18 mouse cellular contexts compared by ENCODE assay signal in genomic region chr1:143675734-143676361, GRCm38 (mm10). TPM values are rescaled to one million over a fixed set of nuclear protein-coding genes. Genes with fewer than 3 reads are reported as not detected.
DNase-seq lines count a peak whose midpoint lies in the region; ATAC-seq and TF ChIP-seq lines count a peak whose summit lies in the region.
"Had no signal": no experiment of that assay in that cellular context is flagged by ENCODE, and none has a peak within 500 bp of the region (broad histone marks: within the 10 kb centered on the region; RNA-seq: fewer than 3 reads in every experiment).

No protein-coding gene starts in this region.

- 87% methylated on average over 4 of the region's 4 CpGs for WGBS in forebrain, embryonic 15.5 days
- WGBS in forebrain, embryonic 12.5 days: 92% methylated on average over 4 of the region's 4 CpGs
- 84% methylated on average over 4 of the region's 4 CpGs for WGBS in embryonic facial prominence, embryonic 14.5 days

- TF ChIP-seq CTCF in left cerebral cortex, adult 2 months (IDR thresholded peaks at IDR 0.05): peak; percentile 60
- TF ChIP-seq CTCF in MEL (IDR thresholded peaks at IDR 0.05 in 2 of 3, conservative IDR thresholded peaks at IDR 0.05 in 1 of 3; ENCODE audit: control insufficient read depth in 1 of 3, insufficient read depth in 1 of 3, low read depth in 2 of 3, low read length in 3 of 3, poor library complexity in 1 of 3, severe bottlenecking in 1 of 3): peak in 1 of 3 experiments; percentile 37; a peak in 2 of 6 replicates

- intact Hi-C loops in left cerebral cortex, adult 2 months (cut with DNase I): loop anchor here (10.0 kb wide), 1 partner anchor 1721 kb away; no protein-coding TSS in a partner anchor
- intact Hi-C loops in left cerebral cortex, postnatal 14 days (cut with DNase I): no loop called here

- H3K9me3 ChIP-seq in forebrain, embryonic 15.5 days: no peaks in the 10 kb centered on the region
- H3K9me3 ChIP-seq in forebrain, embryonic 12.5 days: no peaks in the 10 kb centered on the region
- no peaks in the 10 kb centered on the region for H3K9me3 ChIP-seq in MEL (replicated peaks; ENCODE audit: insufficient read depth, low read length)
- H3K9me3 ChIP-seq in embryonic facial prominence, embryonic 14.5 days (ENCODE audit: control insufficient read depth, low read length): no peaks in the 10 kb centered on the region
- H3K9me3 ChIP-seq: hindbrain, embryonic 12.5 days; limb, embryonic 12.5 days; liver, embryonic 15.5 days; midbrain, embryonic 12.5 days; stomach, embryonic 15.5 days had no signal

- H3K9ac ChIP-seq in forebrain, embryonic 15.5 days (replicated peaks): no peak overlapping the region
- H3K9ac ChIP-seq in forebrain, embryonic 12.5 days: no peak overlapping the region
- no peak overlapping the region for H3K9ac ChIP-seq in MEL (ENCODE audit: control insufficient read depth, low read depth, low read length, poor library complexity, severe bottlenecking)
- no peak overlapping the region for H3K9ac ChIP-seq in embryonic facial prominence, embryonic 14.5 days (ENCODE audit: low read depth, low read length)
- H3K9ac ChIP-seq: hindbrain, embryonic 12.5 days; limb, embryonic 12.5 days; liver, embryonic 15.5 days; midbrain, embryonic 12.5 days; stomach, embryonic 15.5 days had no signal

- H3K4me3 ChIP-seq in forebrain, embryonic 15.5 days: no peak overlapping the region
- H3K4me3 ChIP-seq in forebrain, embryonic 12.5 days (replicated peaks): no peak overlapping the region
- H3K4me3 ChIP-seq in left cerebral cortex, adult 2 months: no peak overlapping the region
- H3K4me3 ChIP-seq in MEL (ENCODE audit: control insufficient read depth in 1 of 2, insufficient read depth in 1 of 2, low read depth in 2 of 2, low read length in 2 of 2): no peak overlapping the region
- H3K4me3 ChIP-seq in embryonic facial prominence, embryonic 14.5 days (ENCODE audit: low read depth, low read length): no peak overlapping the region
- H3K4me3 ChIP-seq: hindbrain, embryonic 12.5 days; limb, embryonic 12.5 days; liver, embryonic 15.5 days; midbrain, embryonic 12.5 days; stomach, embryonic 15.5 days had no signal

- ATAC-seq in forebrain, embryonic 15.5 days (replicated peaks): peak; percentile 60; the same call in 1 of the 2 replicates
- no peak for ATAC-seq in forebrain, embryonic 12.5 days (ENCODE audit: low FRiP score)
- no peak for ATAC-seq in embryonic facial prominence, embryonic 14.5 days (ENCODE audit: low read depth)
- ATAC-seq: activated CD4-positive, CD25-positive, alpha-beta regulatory T cell, adult 4 months; intestine, postnatal 0 days had no signal

- H3K27me3 ChIP-seq in forebrain, embryonic 15.5 days: no peaks in the 10 kb centered on the region
- H3K27me3 ChIP-seq in forebrain, embryonic 12.5 days: no peaks in the 10 kb centered on the region
- H3K27me3 ChIP-seq in MEL (ENCODE audit: control insufficient read depth in 1 of 2, insufficient read depth in 2 of 2, low read length in 2 of 2): no peaks in the 10 kb centered on the region
- H3K27me3 ChIP-seq in embryonic facial prominence, embryonic 14.5 days (replicated peaks; ENCODE audit: control insufficient read depth, insufficient read depth, low read length): no peaks in the 10 kb centered on the region
- H3K27me3 ChIP-seq: hindbrain, embryonic 12.5 days; limb, embryonic 12.5 days; liver, embryonic 15.5 days; midbrain, embryonic 12.5 days; stomach, embryonic 15.5 days had no signal

- TF ChIP-seq EP300 in MEL (IDR thresholded peaks at IDR 0.05; ENCODE audit: low read depth in 1 of 2, low read length in 2 of 2): no peak

- TF ChIP-seq POLR2A in MEL (IDR thresholded peaks at IDR 0.05; ENCODE audit: control insufficient read depth in 1 of 2, insufficient read depth in 1 of 2, low read depth in 1 of 2, low read length in 2 of 2, poor library complexity in 1 of 2): no peak

- TF ChIP-seq RAD21 in MEL (IDR thresholded peaks at IDR 0.05; ENCODE audit: low read depth, low read length): peak; percentile 56

- no peaks in the 10 kb centered on the region for H3K4me1 ChIP-seq in forebrain, embryonic 15.5 days
- H3K4me1 ChIP-seq in forebrain, embryonic 12.5 days: no peaks in the 10 kb centered on the region
- H3K4me1 ChIP-seq in MEL (ENCODE audit: control insufficient read depth in 1 of 2, insufficient read depth in 2 of 2, low read length in 2 of 2): no peaks in the 10 kb centered on the region
- H3K4me1 ChIP-seq in embryonic facial prominence, embryonic 14.5 days (ENCODE audit: control insufficient read depth, insufficient read depth, low read length): no peaks in the 10 kb centered on the region
- H3K4me1 ChIP-seq: hindbrain, embryonic 12.5 days; limb, embryonic 12.5 days; liver, embryonic 15.5 days; midbrain, embryonic 12.5 days; stomach, embryonic 15.5 days had no signal

- H3K4me2 ChIP-seq in forebrain, embryonic 15.5 days (replicated peaks): no peak overlapping the region
- H3K4me2 ChIP-seq in forebrain, embryonic 12.5 days: no peak overlapping the region
- no peak overlapping the region for H3K4me2 ChIP-seq in embryonic facial prominence, embryonic 14.5 days (ENCODE audit: low read depth, low read length)
- H3K4me2 ChIP-seq: hindbrain, embryonic 12.5 days; limb, embryonic 12.5 days; liver, embryonic 15.5 days; midbrain, embryonic 12.5 days; stomach, embryonic 15.5 days had no signal

- H3K36me3 ChIP-seq in forebrain, embryonic 15.5 days: peaks cover 16% of the 10 kb centered on the region
- H3K36me3 ChIP-seq in forebrain, embryonic 12.5 days (replicated peaks): peaks cover 28% of the 10 kb centered on the region
- H3K36me3 ChIP-seq in MEL (ENCODE audit: control insufficient read depth in 1 of 2, insufficient read depth in 2 of 2, low read length in 2 of 2): peaks cover 0 to 45% of the 10 kb centered on the region in 2 experiments; a peak in 2 of 4 replicates
- H3K36me3 ChIP-seq in embryonic facial prominence, embryonic 14.5 days (ENCODE audit: control insufficient read depth, insufficient read depth, low read length): peaks cover 52% of the 10 kb centered on the region

- H3K27ac ChIP-seq in forebrain, embryonic 15.5 days (replicated peaks): no peak overlapping the region
- no peak overlapping the region for H3K27ac ChIP-seq in forebrain, embryonic 12.5 days
- no peak overlapping the region; the same call in 1 of the 2 replicates for H3K27ac ChIP-seq in left cerebral cortex, adult 2 months
- no peak overlapping the region for H3K27ac ChIP-seq in MEL (ENCODE audit: control insufficient read depth, low read depth, low read length)
- H3K27ac ChIP-seq in embryonic facial prominence, embryonic 14.5 days (replicated peaks; ENCODE audit: low read depth, low read length): no peak overlapping the region
- H3K27ac ChIP-seq: hindbrain, embryonic 12.5 days; limb, embryonic 12.5 days; liver, embryonic 15.5 days; midbrain, embryonic 12.5 days; stomach, embryonic 15.5 days had no signal

- no peaks in the 10 kb centered on the region for H3K79me2 ChIP-seq in MEL (ENCODE audit: control insufficient read depth, insufficient read depth, low read length, poor library complexity)

- no peak for DNase-seq in left cerebral cortex, adult 2 months (ENCODE audit: extremely low spot score in 1 of 2, low spot score in 2 of 2)
- DNase-seq in left cerebral cortex, postnatal 14 days (ENCODE audit: low spot score in 2 of 2): no peak
- DNase-seq in MEL (ENCODE audit: low read depth, low spot score) (no peak), liver (no peak)
- DNase-seq in embryonic facial prominence, embryonic 14.5 days (ENCODE audit: low spot score): peak; percentile 8
- no peak for DNase-seq in right cerebral cortex, postnatal 36 days (ENCODE audit: low spot score in 2 of 2)
- DNase-seq: adrenal gland, postnatal 36 days; lung, postnatal 4 days had no signal

TF ChIP-seq in MEL, 35 proteins besides CTCF, POLR2A, EP300 and RAD21:
- TF ChIP-seq RCOR1 (IDR thresholded peaks at IDR 0.05; ENCODE audit: low read depth, low read length) (no peak), USF2 (IDR thresholded peaks at IDR 0.05; ENCODE audit: borderline replicate concordance in 1 of 2, insufficient read depth in 1 of 2, low read depth in 1 of 2, low read length in 2 of 2) (no peak), SMC3 (IDR thresholded peaks at IDR 0.05; ENCODE audit: low read depth, low read length) (peak; percentile 14; the same call in 1 of the 2 replicates)

RNA-seq across cellular contexts. Expression of gene Cdc73, which starts 26.8 kb away (rescaled TPM):
- polyA plus RNA-seq in forebrain, embryonic 15.5 days (2015; fragmentation: Nextera tagmentation; extraction: Ambion mirVana): 25.8 and 31.0 TPM in 2 replicates
- 46.3 and 48.8 TPM in 2 replicates for polyA plus RNA-seq in forebrain, embryonic 12.5 days (2016; fragmentation: Nextera tagmentation; extraction: Ambion mirVana)
- total RNA-seq in left cerebral cortex, adult 2 months (2021): 10 to 100 TPM; 63.8 to 65.5 TPM
- 10 to 100 TPM; 52.6 to 53.1 TPM for total RNA-seq in left cerebral cortex, postnatal 14 days (2021)
- 11.6 and 13.6 TPM in 2 replicates for total RNA-seq in MEL (2012; rRNA removed)
- 10 to 100 TPM; 55.2 to 65.8 TPM for polyA plus RNA-seq in MEL (2012; ENCODE audit: insufficient read depth in 1 of 2, insufficient read length in 2 of 2, low read depth in 1 of 2, low replicate concordance in 2 of 2, missing spikeins in 1 of 2)
- polyA plus RNA-seq in embryonic facial prominence, embryonic 14.5 days (2014; fragmentation: Nextera tagmentation; extraction: Ambion mirVana): 23.7 and 25.7 TPM in 2 replicates

RNA-seq across cellular contexts. Expression of gene B3galt2, which starts 35.4 kb away (rescaled TPM):
- 6.8 and 7.6 TPM in 2 replicates for polyA plus RNA-seq in forebrain, embryonic 15.5 days (2015; fragmentation: Nextera tagmentation; extraction: Ambion mirVana)
- 2.1 and 2.6 TPM in 2 replicates for polyA plus RNA-seq in forebrain, embryonic 12.5 days (2016; fragmentation: Nextera tagmentation; extraction: Ambion mirVana)
- 10 to 100 TPM; 15.3 to 18.9 TPM for total RNA-seq in left cerebral cortex, adult 2 months (2021)
- total RNA-seq in left cerebral cortex, postnatal 14 days (2021): 10 to 100 TPM; 18.1 to 26.1 TPM
- total RNA-seq in MEL (2012; rRNA removed): 0.03 and 0.04 TPM in 2 replicates
- polyA plus RNA-seq in MEL (2012; ENCODE audit: insufficient read depth in 1 of 2, insufficient read length in 2 of 2, low read depth in 1 of 2, low replicate concordance in 2 of 2, missing spikeins in 1 of 2): under 1 TPM in 1 of 2 experiments, not detected in 1; 0.01 TPM
- 2.2 and 2.3 TPM in 2 replicates for polyA plus RNA-seq in embryonic facial prominence, embryonic 14.5 days (2014; fragmentation: Nextera tagmentation; extraction: Ambion mirVana)
- polyA plus RNA-seq: small intestine, adult 2 months had no signal

RNA-seq across cellular contexts. Expression of gene Glrx2, which starts 40.3 kb away (rescaled TPM):
- 177 TPM in 2 replicates for polyA plus RNA-seq in forebrain, embryonic 15.5 days (2015; fragmentation: Nextera tagmentation; extraction: Ambion mirVana)
- 158 and 160 TPM in 2 replicates for polyA plus RNA-seq in forebrain, embryonic 12.5 days (2016; fragmentation: Nextera tagmentation; extraction: Ambion mirVana)
- 100 to 1,000 TPM; 114 to 120 TPM for total RNA-seq in left cerebral cortex, adult 2 months (2021)
- 100 to 1,000 TPM; 117 to 118 TPM for total RNA-seq in left cerebral cortex, postnatal 14 days (2021)
- total RNA-seq in MEL (2012; rRNA removed): 23.4 and 25.3 TPM in 2 replicates
- 10 to 100 TPM in 1 of 2 experiments, not detected in 1; 61.6 TPM for polyA plus RNA-seq in MEL (2012; ENCODE audit: insufficient read depth in 1 of 2, insufficient read length in 2 of 2, low read depth in 1 of 2, low replicate concordance in 2 of 2, missing spikeins in 1 of 2)
- polyA plus RNA-seq in embryonic facial prominence, embryonic 14.5 days (2014; fragmentation: Nextera tagmentation; extraction: Ambion mirVana): 71.6 and 71.7 TPM in 2 replicates
